ENCODE assay signal across 17 mouse cellular contexts in genomic region chr16:21825612-21826031, GRCm38 (mm10). TPM values are rescaled to one million over a fixed set of nuclear protein-coding genes. Genes with fewer than 3 reads are reported as not detected.
A peak's percentile ranks its signal among the peaks of the same experiment; 100 is the strongest.
DNase-seq lines count a peak whose midpoint lies in the region; ATAC-seq and TF ChIP-seq lines count a peak whose summit lies in the region.
"Had no signal": no experiment of that assay in that cellular context is flagged by ENCODE, and none has a peak within 500 bp of the region (broad histone marks: within the 10 kb centered on the region; RNA-seq: fewer than 3 reads in every experiment).

No protein-coding gene starts in this region.

- no peak for TF ChIP-seq CTCF in kidney, adult 2 months (conservative IDR thresholded peaks at IDR 0.05; ENCODE audit: insufficient read depth, insufficient read length, low read depth, low read length)
- TF ChIP-seq CTCF in liver, adult 2 months (IDR thresholded peaks at IDR 0.05; ENCODE audit: low read depth, low read length), result no peak
- no peak for TF ChIP-seq CTCF in small intestine, adult 2 months (IDR thresholded peaks at IDR 0.05; ENCODE audit: extremely low read depth, insufficient read length, insufficient replicate concordance, low read depth, low read length)

- no peak overlapping the region for H3K9ac ChIP-seq in kidney, embryonic 14.5 days (ENCODE audit: low read depth, low read length)
- no peak overlapping the region for H3K9ac ChIP-seq in liver, adult 2 months (ENCODE audit: low read depth, low read length)
- no peak overlapping the region for H3K9ac ChIP-seq in midbrain, embryonic 15.5 days
- H3K9ac ChIP-seq: neural tube, embryonic 15.5 days had no signal

- H3K4me1 ChIP-seq in kidney, embryonic 14.5 days (ENCODE audit: control insufficient read depth, insufficient read depth, low read length), result no peaks in the 10 kb centered on the region
- peaks cover 11% of the 10 kb centered on the region for H3K4me1 ChIP-seq in kidney, adult 2 months (ENCODE audit: control insufficient read depth, insufficient read depth, low read length)
- H3K4me1 ChIP-seq in liver, adult 2 months (ENCODE audit: control insufficient read depth, insufficient read depth, low read length), result peaks cover 10% of the 10 kb centered on the region
- peaks cover 12% of the 10 kb centered on the region for H3K4me1 ChIP-seq in small intestine, adult 2 months (ENCODE audit: control insufficient read depth, insufficient read depth, insufficient read length, low read length)
- no peaks in the 10 kb centered on the region for H3K4me1 ChIP-seq in midbrain, embryonic 15.5 days
- H3K4me1 ChIP-seq: neural tube, embryonic 15.5 days had no signal

- H3K36me3 ChIP-seq in kidney, embryonic 14.5 days (ENCODE audit: control insufficient read depth, insufficient read depth, low read length), result no peaks in the 10 kb centered on the region
- no peaks in the 10 kb centered on the region for H3K36me3 ChIP-seq in kidney, adult 2 months (ENCODE audit: control insufficient read depth, insufficient read depth, low read length)
- no peaks in the 10 kb centered on the region for H3K36me3 ChIP-seq in liver, adult 2 months (ENCODE audit: control insufficient read depth, insufficient read depth, low read length)
- no peaks in the 10 kb centered on the region for H3K36me3 ChIP-seq in small intestine, adult 2 months (ENCODE audit: control insufficient read depth, insufficient read depth, low read length)
- H3K36me3 ChIP-seq in midbrain, embryonic 15.5 days (replicated peaks), result no peaks in the 10 kb centered on the region
- H3K36me3 ChIP-seq: G1E; neural tube, embryonic 15.5 days had no signal

- no peak for ATAC-seq in kidney, embryonic 14.5 days (ENCODE audit: low FRiP score, low TSS enrichment)
- no peak for ATAC-seq in midbrain, embryonic 15.5 days (replicated peaks)
- ATAC-seq: activated CD4-positive, CD25-positive, alpha-beta regulatory T cell, adult 4 months had no signal

- no peaks in the 10 kb centered on the region for H3K9me3 ChIP-seq in kidney, embryonic 14.5 days (ENCODE audit: control insufficient read depth, low read length)
- no peaks in the 10 kb centered on the region for H3K9me3 ChIP-seq in midbrain, embryonic 15.5 days
- H3K9me3 ChIP-seq: G1E; neural tube, embryonic 15.5 days had no signal

- H3K27ac ChIP-seq in kidney, embryonic 14.5 days (ENCODE audit: low read depth, low read length), result no peak overlapping the region
- H3K27ac ChIP-seq in kidney, adult 2 months (ENCODE audit: insufficient read depth, low read depth, low read length), result peak overlapping the region; percentile 73
- peak overlapping the region; percentile 61 for H3K27ac ChIP-seq in liver, adult 2 months (replicated peaks; ENCODE audit: insufficient read depth, low read depth, low read length)
- peak overlapping the region; percentile 62 for H3K27ac ChIP-seq in small intestine, adult 2 months (ENCODE audit: insufficient read depth, low read depth, low read length)
- H3K27ac ChIP-seq in midbrain, embryonic 15.5 days, result no peak overlapping the region
- H3K27ac ChIP-seq: neural tube, embryonic 15.5 days had no signal

- no peak overlapping the region for H3K4me2 ChIP-seq in kidney, embryonic 14.5 days (replicated peaks; ENCODE audit: low read depth, low read length)
- no peak overlapping the region for H3K4me2 ChIP-seq in midbrain, embryonic 15.5 days
- H3K4me2 ChIP-seq: heart, embryonic 11.5 days; neural tube, embryonic 15.5 days had no signal

- H3K4me3 ChIP-seq in kidney, embryonic 14.5 days (ENCODE audit: low read length), result no peak overlapping the region
- no peak overlapping the region for H3K4me3 ChIP-seq in kidney, adult 2 months (ENCODE audit: insufficient read depth, low read depth, low read length)
- no peak overlapping the region for H3K4me3 ChIP-seq in liver, adult 2 months (ENCODE audit: insufficient read depth, low read depth, low read length)
- H3K4me3 ChIP-seq in small intestine, adult 2 months (ENCODE audit: low read depth, low read length), result no peak overlapping the region
- H3K4me3 ChIP-seq in midbrain, embryonic 15.5 days, result no peak overlapping the region
- H3K4me3 ChIP-seq: neural tube, embryonic 15.5 days had no signal

- 58% methylated on average over 9 of the region's 9 CpGs for WGBS in kidney, embryonic 14.5 days
- 39% methylated on average over 9 of the region's 9 CpGs for WGBS in kidney, adult 2 months
- 25% methylated on average over 9 of the region's 9 CpGs for WGBS in liver, adult 2 months
- WGBS in small intestine, adult 2 months, result 22% methylated on average over 9 of the region's 9 CpGs
- 78% methylated on average over 9 of the region's 9 CpGs for WGBS in midbrain, embryonic 15.5 days

- peaks cover 10% of the 10 kb centered on the region; the same call in 1 of the 2 replicates for H3K79me2 ChIP-seq in liver, adult 2 months (ENCODE audit: control insufficient read depth, insufficient read depth, low read length)

- TF ChIP-seq POLR2A in kidney, adult 2 months (IDR thresholded peaks at IDR 0.05; ENCODE audit: low read depth, low read length), result no peak
- no peak for TF ChIP-seq POLR2A in liver, adult 2 months (IDR thresholded peaks at IDR 0.05; ENCODE audit: extremely low read depth, insufficient read depth, low read length)
- TF ChIP-seq POLR2A in small intestine, adult 2 months (IDR thresholded peaks at IDR 0.05; ENCODE audit: low read depth, low read length), result no peak

- H3K27me3 ChIP-seq in kidney, embryonic 14.5 days (ENCODE audit: control insufficient read depth, insufficient read depth, low read length), result no peaks in the 10 kb centered on the region
- no peaks in the 10 kb centered on the region for H3K27me3 ChIP-seq in kidney, adult 2 months (replicated peaks; ENCODE audit: control insufficient read depth, insufficient read depth, low read length)
- H3K27me3 ChIP-seq in liver, adult 2 months (ENCODE audit: control insufficient read depth, insufficient read depth, low read length), result no peaks in the 10 kb centered on the region
- H3K27me3 ChIP-seq in small intestine, adult 2 months (ENCODE audit: control insufficient read depth, insufficient read depth, low read length), result no peaks in the 10 kb centered on the region
- no peaks in the 10 kb centered on the region for H3K27me3 ChIP-seq in midbrain, embryonic 15.5 days (replicated peaks)
- H3K27me3 ChIP-seq: neural tube, embryonic 15.5 days had no signal

- DNase-seq in kidney, adult 11 months, result peak; percentile 88
- DNase-seq in kidney, adult 2 months, result peak; percentile 93
- peak; percentile 97 for DNase-seq in liver, adult 2 months (ENCODE audit: extremely low read depth, low read depth, low spot score)
- DNase-seq in urinary bladder, postnatal 10 days (ENCODE audit: low spot score), result no peak
- no peak for DNase-seq in ovary, postnatal 10 days (ENCODE audit: low spot score)
- DNase-seq: B cell, adult 2 months; cerebellum, adult 8-10 months; thymus, postnatal 14 days had no signal

RNA-seq across cellular contexts. Expression of gene Map3k13, which starts 31.5 kb away (rescaled TPM):
- 0.60 and 1.2 TPM in 2 replicates for polyA plus RNA-seq in kidney, embryonic 14.5 days (2014; fragmentation: Nextera tagmentation; extraction: Ambion mirVana)
- polyA plus RNA-seq in kidney, adult 2 months (2012; rRNA removed), result 4.6 and 4.8 TPM in 2 replicates
- total RNA-seq in liver, adult 2 months (2014; rRNA removed), result 7.0 and 8.8 TPM in 2 replicates
- polyA plus RNA-seq in liver, adult 2 months (2012; rRNA removed), result 3.8 and 5.3 TPM in 2 replicates
- polyA plus RNA-seq in small intestine, adult 2 months (2012; rRNA removed), result 4.6 and 11.2 TPM in 2 replicates
- polyA plus RNA-seq in midbrain, embryonic 15.5 days (2015; fragmentation: Nextera tagmentation; extraction: Ambion mirVana), result 7.0 and 7.5 TPM in 2 replicates
- total RNA-seq: hematopoietic stem cell, adult 5-6 weeks; monocyte, adult 5-6 weeks had no signal

RNA-seq across cellular contexts. Expression of gene Ehhadh, which starts 38.0 kb away (rescaled TPM):
- 1.1 and 1.9 TPM in 2 replicates for polyA plus RNA-seq in kidney, embryonic 14.5 days (2014; fragmentation: Nextera tagmentation; extraction: Ambion mirVana)
- polyA plus RNA-seq in kidney, adult 2 months (2012; rRNA removed), result 224 and 248 TPM in 2 replicates
- total RNA-seq in liver, adult 2 months (2014; rRNA removed), result 263 and 266 TPM in 2 replicates
- 168 and 174 TPM in 2 replicates for polyA plus RNA-seq in liver, adult 2 months (2012; rRNA removed)
- 20.4 and 21.1 TPM in 2 replicates for polyA plus RNA-seq in small intestine, adult 2 months (2012; rRNA removed)
- polyA plus RNA-seq in midbrain, embryonic 15.5 days (2015; fragmentation: Nextera tagmentation; extraction: Ambion mirVana), result 1.4 and 1.9 TPM in 2 replicates

Comparison
In these comparisons a context has a peak if more than half of its experiments do, and no peak if none do; other contexts are left out.
1. H3K27ac ChIP-seq: peak in kidney, adult 2 months (single experiment), liver, adult 2 months (single experiment) and small intestine, adult 2 months (single experiment); none in kidney, embryonic 14.5 days (single experiment) and midbrain, embryonic 15.5 days (single experiment).
2. DNase-seq: peak in kidney, adult 11 months (single experiment), kidney, adult 2 months (single experiment) and liver, adult 2 months (single experiment); none in urinary bladder, postnatal 10 days (single experiment) and ovary, postnatal 10 days (single experiment).